Mouse (Mus musculus): ENCODE results near the gene Vangl2.

GRCm38 (mm10) chr1:171998820-171999597 is 29.2 kb downstream of the Vangl2 start:
- TF ChIP-seq CTCF (IDR thresholded peaks at IDR 0.05; ENCODE audit: extremely low read depth, insufficient read depth, low read length) (no peak), POLR2A (IDR thresholded peaks at IDR 0.05; ENCODE audit: extremely low read depth, insufficient read depth, low read length) (no peak)

Measured in cortical plate, adult 2 months (tissue).